Mouse (Mus musculus) frontal cortex, adult (tissue): Measurements from ENCODE around the gene Hist1h2ap.
A peak's percentile ranks its signal among the peaks of the same experiment; 100 is the strongest.
"Not testable (repeated sequence)": the region's sequence is repeated elsewhere in the genome, so short reads cannot be mapped to it uniquely, and the experiment has no call there.

Source experiments
- ATAC-seq: cut with Nextera tagmentation; 2 replicates; pipeline ENCODE4 v1.9.2; 2017; ENCODE audit warnings: mild to moderate bottlenecking, moderate library complexity, mixed read lengths; ENCODE audit not compliant: low TSS enrichment

The Hist1h2ap gene

DNA sequence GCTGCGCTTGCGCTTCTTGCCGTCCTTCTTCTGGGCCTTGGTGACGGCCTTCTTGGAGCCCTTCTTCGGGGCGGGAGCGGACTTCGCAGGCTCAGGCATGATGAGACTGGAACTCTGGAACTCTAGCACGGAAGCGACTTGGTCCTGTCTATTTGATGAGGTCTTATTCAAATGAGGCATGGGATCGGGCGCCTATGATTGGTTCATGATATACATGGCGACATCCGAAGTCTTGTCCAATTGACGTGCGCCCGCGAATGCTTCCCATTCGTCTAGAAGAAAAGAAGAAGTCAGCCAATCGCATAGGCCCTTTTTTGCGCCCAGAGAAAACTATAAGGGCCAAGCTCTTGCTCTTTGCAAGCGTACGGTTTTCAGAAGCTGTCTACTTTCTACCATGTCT is 23.2 kb downstream of the Hist1h2ap start, which contains the start of the genes Hist1h2bq and Hist1h2ao:
Gene Hist1h2bq, minus strand, starts transcription at position 125 of the 400 bp plus-strand sequence.
Gene Hist1h2ao, plus strand, starts transcription at position 393 of the 400 bp plus-strand sequence.
- peak; percentile 99 for ATAC-seq

DNA sequence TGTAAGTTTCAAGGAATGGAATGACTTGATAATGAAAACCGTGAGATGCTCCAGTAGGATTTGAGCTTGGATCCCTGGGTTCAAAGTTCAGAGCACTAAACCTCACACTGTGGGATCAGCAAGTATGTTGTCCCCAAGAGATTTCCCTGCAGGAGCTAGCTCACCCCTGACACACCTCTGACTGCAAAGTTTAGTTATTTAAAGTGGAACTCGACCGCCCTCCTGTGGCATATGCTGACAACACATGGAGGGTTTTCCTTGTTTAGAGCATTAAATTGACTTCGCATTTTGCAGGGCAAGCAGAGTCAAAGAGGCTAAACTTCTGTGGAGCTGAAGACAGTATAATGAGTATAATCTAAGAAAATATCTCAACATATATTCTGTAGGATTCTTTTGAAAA is 30.2 kb downstream of the Hist1h2ap start:
- ATAC-seq, result peak; percentile 85

DNA sequence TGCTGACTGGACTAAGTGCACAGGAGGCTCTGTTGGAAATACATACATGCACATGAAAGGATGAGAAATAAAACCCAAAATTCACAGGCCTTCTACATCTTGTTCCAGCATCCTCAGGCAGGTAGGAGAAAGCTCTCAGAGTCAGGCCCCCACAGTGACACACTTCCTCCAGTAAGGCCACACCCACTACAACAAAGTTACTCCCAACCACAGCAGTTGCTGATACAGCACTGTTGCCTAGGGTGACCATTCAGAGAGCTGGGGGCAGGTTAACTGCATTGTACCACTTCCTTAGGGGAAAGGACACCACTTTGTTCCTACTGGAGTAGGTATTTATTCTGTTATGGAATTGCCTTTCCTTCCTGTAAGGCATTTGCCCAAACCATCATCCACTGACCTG is 36.1 kb downstream of the Hist1h2ap start:
- ATAC-seq, result not testable (repeated sequence)

DNA sequence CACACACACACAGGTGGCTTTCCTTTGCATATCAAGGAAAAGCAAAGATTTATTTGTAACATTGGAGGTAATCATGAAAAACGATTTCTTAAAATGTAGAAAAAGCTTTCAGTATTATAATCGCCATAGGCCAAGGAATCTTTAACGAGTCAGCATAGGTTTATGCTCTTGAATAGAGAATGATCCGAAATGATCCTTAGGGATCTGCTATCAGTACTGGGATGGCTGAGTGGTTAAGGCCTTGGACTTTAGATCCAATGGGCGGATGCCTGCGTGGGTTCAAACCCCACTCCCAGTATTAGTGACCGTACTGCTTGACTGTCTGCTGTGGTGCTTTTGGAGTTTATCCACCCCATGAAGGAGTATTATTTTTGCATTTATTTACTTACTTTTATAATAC is 37.7 kb downstream of the Hist1h2ap start:
- no peak for ATAC-seq

DNA sequence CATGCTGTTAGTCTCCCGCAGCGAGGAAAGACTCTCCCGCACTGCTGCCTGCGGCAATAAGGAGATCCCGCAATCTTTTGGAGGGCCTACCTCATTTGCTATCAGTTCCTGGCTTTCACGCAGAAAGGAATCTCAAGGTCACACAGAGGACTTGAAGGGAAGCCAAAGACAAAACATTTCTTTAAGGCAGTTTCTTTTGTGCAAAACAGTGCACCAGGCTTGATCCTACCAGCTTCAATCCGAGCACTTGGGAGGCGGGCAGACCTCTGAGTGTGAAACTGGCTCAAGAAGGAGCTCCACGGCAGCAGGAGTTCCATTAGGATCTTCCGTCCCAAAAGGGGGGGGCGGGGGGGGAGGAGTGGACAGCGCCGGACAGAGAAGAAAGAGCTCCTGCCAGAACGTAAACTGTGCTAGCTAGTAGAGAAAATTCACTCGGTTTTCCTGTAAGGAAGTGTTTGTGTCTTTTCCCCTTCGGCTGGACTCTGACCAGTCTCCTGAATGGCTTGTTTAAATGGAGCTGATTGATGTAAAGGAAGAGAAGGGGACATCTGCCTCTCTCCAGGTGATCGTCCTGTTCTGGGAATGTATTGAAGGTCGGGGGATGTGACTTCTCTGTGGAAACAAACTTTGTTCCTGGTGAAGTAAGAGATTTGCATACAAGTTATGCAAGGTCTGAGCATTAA is 42.6 kb downstream of the Hist1h2ap start:
- ATAC-seq, result no peak

DNA sequence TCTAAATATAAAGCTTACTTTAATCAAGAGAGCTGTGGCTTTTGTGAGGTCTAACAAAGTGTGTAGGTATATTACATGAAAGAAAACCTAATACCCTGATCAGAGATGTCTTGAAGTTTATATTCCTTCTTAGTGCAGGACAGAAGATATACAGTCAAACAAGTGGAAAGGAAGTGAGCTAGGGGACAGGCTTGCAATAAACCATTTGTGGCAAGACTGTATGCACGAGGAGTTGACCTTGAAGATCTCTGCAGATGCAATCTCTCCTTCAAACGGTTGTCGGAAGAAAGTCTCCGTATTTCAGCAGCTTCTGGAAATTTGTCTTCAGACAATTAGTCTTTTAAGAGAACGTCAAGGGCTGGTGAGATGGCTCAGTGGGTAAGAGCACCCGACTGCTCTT is 43.4 kb downstream of the Hist1h2ap start:
- ATAC-seq, result no peak

DNA sequence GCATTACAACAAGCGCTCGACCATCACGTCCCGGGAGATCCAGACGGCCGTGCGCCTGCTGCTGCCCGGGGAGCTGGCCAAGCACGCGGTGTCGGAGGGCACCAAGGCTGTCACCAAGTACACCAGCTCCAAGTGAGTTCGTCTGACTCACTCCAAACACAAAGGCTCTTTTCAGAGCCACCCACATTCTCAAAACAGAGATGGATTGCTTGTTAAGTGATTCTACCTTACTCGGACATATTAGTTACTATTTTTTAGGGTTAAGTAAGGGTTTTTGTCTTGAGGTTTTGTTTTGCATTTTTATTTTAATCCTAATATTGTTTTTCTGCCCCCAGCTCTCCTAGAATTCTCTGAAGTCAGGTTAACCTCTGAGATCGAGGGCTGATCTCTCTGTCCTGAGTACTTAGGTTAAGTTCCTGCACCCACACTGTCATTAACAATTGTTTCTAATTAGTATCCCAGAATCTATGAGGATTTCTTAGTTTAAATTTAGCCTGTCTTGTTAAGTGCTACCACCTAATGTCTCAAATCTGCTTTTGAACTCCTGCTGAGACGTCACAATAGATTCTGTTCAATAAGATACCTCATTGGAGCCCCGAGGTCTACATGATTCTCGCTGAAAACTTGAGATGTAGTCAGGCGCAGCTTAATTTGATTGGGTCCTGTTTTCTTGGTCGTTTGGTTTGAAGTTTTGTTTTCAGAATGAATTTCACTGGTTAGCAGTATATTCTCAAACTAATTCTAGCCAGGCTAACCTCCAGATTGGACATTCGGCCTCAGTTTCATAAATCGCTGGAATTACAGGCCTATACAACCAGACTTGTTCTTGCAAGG is 45.3 kb downstream of the Hist1h2ap start:
- ATAC-seq, result no peak

DNA sequence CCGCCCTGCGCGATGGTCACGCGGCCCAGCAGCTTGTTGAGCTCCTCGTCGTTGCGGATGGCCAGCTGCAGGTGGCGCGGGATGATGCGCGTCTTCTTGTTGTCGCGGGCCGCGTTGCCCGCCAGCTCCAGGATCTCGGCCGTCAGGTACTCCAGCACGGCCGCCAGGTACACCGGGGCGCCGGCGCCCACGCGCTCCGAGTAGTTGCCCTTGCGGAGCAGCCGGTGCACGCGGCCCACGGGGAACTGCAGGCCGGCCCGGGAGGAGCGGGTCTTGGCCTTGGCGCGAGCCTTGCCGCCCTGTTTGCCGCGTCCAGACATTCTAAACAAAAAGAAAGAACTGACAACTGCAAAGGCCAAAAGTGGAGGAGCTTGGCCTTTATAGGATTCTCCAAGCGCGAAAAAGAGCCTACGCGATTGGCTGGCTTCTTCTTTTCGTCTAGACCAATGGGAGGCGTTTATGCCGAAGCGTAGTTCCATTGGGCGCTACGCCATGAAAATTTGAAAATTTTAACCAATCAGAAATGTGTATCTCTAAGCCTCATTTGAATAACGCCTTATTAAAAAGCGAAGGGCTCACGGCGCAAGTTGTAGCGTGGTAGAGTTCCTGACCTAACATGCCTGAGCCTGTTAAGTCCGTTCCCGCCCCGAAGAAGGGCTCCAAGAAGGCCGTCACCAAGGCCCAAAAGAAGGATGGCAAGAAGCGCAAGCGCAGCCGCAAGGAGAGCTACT is 46.2 kb downstream of the Hist1h2ap start, which contains the start of the genes Hist1h2an and Hist1h2bp:
Gene Hist1h2an, minus strand, starts transcription at position 320 of the 731 bp plus-strand sequence.
Gene Hist1h2bp, plus strand, starts transcription at position 563 of the 731 bp plus-strand sequence.
- peak; percentile 97 for ATAC-seq

DNA sequence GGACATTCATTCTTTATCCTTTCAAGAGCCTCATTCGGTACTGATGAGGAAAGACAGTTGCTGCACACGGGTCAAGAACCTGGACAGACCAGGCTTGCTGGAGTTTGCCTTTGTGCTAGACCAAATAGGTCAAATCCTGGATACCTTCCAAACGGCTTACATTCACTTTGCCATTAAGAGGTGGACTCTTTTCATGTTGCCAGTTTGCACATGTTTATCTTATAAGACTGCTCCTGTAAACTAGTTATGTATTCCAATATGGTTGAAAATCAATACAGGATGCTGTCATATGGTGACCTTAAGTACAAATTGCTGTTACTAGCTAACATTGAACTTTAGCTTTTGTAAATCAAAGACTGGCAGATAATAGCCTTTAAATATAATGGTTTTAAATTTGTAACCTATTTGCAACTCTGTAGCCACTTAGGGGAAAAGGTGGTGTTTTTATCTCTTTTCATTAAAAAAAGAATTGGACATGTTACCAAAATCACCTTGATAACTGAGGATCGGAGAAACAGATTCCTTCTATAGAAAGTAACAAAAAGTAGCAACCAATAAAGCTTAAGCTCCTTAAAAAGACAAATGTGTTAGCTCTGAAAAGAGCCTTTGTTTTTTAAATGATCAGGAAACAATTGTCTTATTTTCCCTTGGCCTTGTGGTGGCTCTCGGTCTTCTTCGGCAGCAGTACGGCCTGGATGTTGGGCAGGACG is 47.0 kb downstream of the Hist1h2ap start:
- no peak for ATAC-seq

DNA sequence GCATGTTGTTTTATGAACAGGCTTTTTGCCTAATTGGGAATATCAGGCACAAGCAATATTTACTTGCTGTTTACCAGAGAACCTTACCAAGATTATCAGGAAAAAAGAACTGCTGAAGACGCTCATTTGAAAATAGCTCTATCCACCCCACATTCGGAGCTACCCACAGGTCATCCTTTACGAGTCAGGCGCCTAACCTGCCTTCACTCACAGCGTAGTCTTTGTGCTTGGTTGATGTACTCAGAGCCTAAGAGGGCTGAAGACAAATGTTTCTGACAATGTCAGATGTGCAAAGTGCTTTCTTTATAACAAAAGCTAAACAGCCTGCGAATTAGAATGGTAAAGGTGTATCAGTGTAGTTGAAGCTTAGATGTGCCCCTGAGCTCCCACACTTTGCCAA is 49.0 kb downstream of the Hist1h2ap start:
- no peak for ATAC-seq

DNA sequence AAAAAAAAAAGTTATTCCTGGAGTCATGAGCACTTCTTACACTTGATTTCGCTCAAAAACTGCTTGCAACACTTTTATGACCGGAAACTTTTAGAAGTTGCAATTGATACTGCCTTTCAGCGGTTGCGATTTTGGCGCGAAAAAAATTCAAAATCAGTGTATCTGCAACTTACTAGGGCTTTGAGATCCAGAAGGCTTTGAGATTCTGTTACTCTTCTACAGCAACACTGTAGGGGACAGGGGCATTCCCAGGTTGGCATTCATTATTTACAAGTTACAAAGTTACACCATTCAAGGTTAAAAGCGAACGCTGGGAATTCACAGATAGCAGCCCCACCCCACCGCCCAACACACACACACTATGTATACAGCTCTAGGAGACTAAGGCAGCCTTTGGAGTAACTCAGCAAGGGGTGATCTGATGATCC is 49.6 kb downstream of the Hist1h2ap start:
- ATAC-seq, result no peak

DNA sequence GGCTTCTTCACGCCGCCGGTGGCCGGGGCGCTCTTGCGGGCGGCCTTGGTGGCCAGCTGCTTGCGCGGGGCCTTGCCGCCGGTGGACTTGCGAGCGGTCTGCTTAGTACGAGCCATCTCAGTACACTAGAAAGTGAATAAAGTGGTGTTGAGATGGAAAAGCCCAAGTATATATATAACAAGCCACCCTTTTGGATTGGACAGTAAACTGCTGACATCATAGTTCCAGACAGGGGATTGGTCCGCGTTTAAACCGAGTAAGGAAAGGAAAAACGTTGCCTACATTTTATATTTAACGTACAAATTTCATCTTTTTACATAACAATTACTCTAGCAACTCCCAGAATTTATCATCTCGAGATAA is 50.1 kb downstream of the Hist1h2ap start, which contains the start of gene Hist1h3i:
Gene Hist1h3i, minus strand, starts transcription at position 116 of the 363 bp plus-strand sequence.
- peak; percentile 75 for ATAC-seq
